Mouse (Mus musculus) kidney, postnatal 0 days (tissue): ENCODE measurements around the gene Ptpra. TPM values are rescaled to one million over a fixed set of nuclear protein-coding genes. Genes with fewer than 3 reads are reported as not detected.

Source experiments
- ATAC-seq: fragments of 200-750 bp; cut with Nextera tagmentation; replicated peaks from 2 replicates; pipeline ENCODE4 v1.8.0; 2017; ENCODE audit warnings: low read depth, moderate number of reproducible peaks, moderate TSS enrichment, moderate library complexity; ENCODE audit not compliant: low FRiP score
- DNase-seq: peaks from one replicate; pipeline ENCODE4 v3.0.0-alpha.2; 2016; ENCODE audit warnings: low spot score
- H3K27ac ChIP-seq: fragments of 300-500 bp; sonication (generic); 2 replicates; pipeline ENCODE4 v1.5.1; 2014; ENCODE audit warnings: mild to moderate bottlenecking
- H3K27me3 ChIP-seq: fragments of 300-500 bp; sonication (generic); 2 replicates; pipeline ENCODE4 v1.6.1; 2014; ENCODE audit warnings: low read length, mixed read lengths; ENCODE audit not compliant: insufficient read depth
- H3K36me3 ChIP-seq: fragments of 300-500 bp; sonication (generic); 2 replicates; pipeline ENCODE4 v1.6.1; 2014; ENCODE audit warnings: low read length, mixed read lengths; ENCODE audit not compliant: insufficient read depth
- H3K4me1 ChIP-seq: fragments of 300-500 bp; sonication (generic); replicated peaks from 2 replicates; pipeline ENCODE4 v1.6.1; 2014; ENCODE audit warnings: antibody characterized with exemption, low read length, mixed read lengths; ENCODE audit not compliant: insufficient read depth
- H3K4me2 ChIP-seq: fragments of 300-500 bp; sonication (generic); 2 replicates; pipeline ENCODE4 v1.6.1; 2014; ENCODE audit warnings: mild to moderate bottlenecking, low read length, moderate library complexity, mixed read lengths
- H3K4me3 ChIP-seq: fragments of 300-500 bp; sonication (generic); replicated peaks from 2 replicates; pipeline ENCODE4 v1.5.1; 2014; ENCODE audit warnings: low read depth, low read length
- H3K9ac ChIP-seq: fragments of 300-500 bp; sonication (generic); 2 replicates; pipeline ENCODE4 v1.6.1; 2014; ENCODE audit warnings: low read depth, low read length
- H3K9me3 ChIP-seq: fragments of 300-500 bp; sonication (generic); replicated peaks from 2 replicates; pipeline ENCODE4 v1.6.1; 2016; ENCODE audit warnings: low read length, inconsistent platforms, mixed read lengths
- CTCF ChIP-seq: IDR thresholded peaks from 2 replicates; pipeline ENCODE4 v1.5.1; 2016; ENCODE audit warnings: antibody characterized with exemption, low read depth, mild to moderate bottlenecking, moderate library complexity
- WGBS: fragments of 180-500 bp; shearing (Covaris S2); extraction: QIAGEN DNeasy Blood & Tissue Kit; methylation state at CpG from one replicate; pipeline ENCODE4 v1.1.7; 2014; 5-methylcytosine and 5-hydroxymethylcytosine counted together
- polyA plus RNA-seq: library from polyadenylated mRNA; unstranded; fragments of >200 nt; fragmentation: Nextera tagmentation; extraction: Ambion mirVana; gene quantifications from 2 replicates; pipeline ENCODE4 v1.2.1, GENCODE M21; 2015

Gene Ptpra
- polyA plus RNA-seq, 1 experiment from 2014 or later: 80.3 TPM

DNA sequence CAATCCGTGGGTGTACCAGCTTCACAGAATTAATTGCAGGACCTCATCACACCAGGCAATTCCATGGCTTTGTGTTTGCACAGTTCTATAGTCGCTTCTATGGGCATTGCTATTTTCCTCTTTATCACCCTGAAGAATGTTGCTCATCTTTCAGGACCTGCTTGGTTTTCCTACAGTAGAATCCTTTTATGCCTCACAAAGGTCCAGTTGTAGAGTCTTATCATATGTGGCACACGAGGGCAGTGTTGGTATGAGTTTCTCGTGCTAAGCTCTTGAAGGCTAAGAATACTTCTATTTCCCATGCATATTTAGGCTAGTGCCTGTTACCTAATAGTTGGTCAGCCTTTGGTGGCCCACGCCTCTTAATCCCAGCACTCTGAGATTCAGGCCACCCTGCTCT, 25.0 kb upstream of the Ptpra start:
- ATAC-seq (no peak), DNase-seq (peak; percentile 45)
- Histone ChIP-seq H3K4me1 (peaks cover 11% of the 10 kb centered on the region), H3K9me3 (no peaks in the 10 kb centered on the region), H3K27ac (no peak overlapping the region), H3K4me3 (peak overlapping the region; percentile 68), H3K9ac (peak overlapping the region; percentile 85), H3K36me3 (no peaks in the 10 kb centered on the region), H3K4me2 (peak overlapping the region; percentile 76), H3K27me3 (no peaks in the 10 kb centered on the region)
- 29% methylated on average over 5 of the region's 5 CpGs for WGBS
- peak; percentile 46; the same call in 1 of the 2 replicates for TF ChIP-seq CTCF

GRCm38 (mm10) chr2:130429851-130430250, 20.2 kb upstream of the Ptpra start:
- Histone ChIP-seq H3K27ac (0 out of 2 replicates have a peak overlapping the region, but pooled peaks have one; percentile 44), H3K27me3 (no peaks in the 10 kb centered on the region), H3K36me3 (no peaks in the 10 kb centered on the region), H3K4me3 (no peak overlapping the region), H3K9ac (no peak overlapping the region), H3K4me2 (no peak overlapping the region), H3K9me3 (no peaks in the 10 kb centered on the region), H3K4me1 (peaks cover 5% of the 10 kb centered on the region; the same call in 1 of the 2 replicates)
- whole genome bisulfite sequencing: 34% methylated on average over 2 of the region's 2 CpGs
- peak; percentile 73 for DNase-seq
- TF ChIP-seq CTCF: no peak
- no peak for ATAC-seq

DNA sequence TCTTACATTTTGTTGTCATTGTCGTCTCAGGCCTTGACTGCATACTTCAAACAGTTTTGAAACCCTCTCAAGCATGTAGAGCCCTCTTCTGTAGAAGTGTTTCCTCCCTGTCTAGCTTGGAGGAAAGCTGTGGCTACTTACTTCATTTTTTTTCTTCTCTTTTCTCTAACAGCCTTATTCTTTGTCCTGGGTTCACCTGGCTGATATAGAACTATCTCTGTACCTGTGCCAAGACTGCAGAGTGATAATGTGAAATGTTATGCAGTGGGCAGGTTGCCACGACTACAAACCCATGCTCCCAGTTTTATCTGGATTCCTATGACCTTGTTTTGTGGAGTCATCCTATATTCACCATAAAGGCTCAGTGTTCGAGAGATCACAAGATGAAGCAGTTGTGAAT, 19.6 kb upstream of the Ptpra start:
- Histone ChIP-seq H3K4me2 (no peak overlapping the region), H3K4me3 (no peak overlapping the region), H3K27ac (0 out of 2 replicates have a peak overlapping the region, but pooled peaks have one; percentile 44), H3K9me3 (no peaks in the 10 kb centered on the region), H3K36me3 (no peaks in the 10 kb centered on the region), H3K4me1 (no peaks in the 10 kb centered on the region), H3K9ac (no peak overlapping the region), H3K27me3 (no peaks in the 10 kb centered on the region)
- DNase-seq: no peak
- WGBS: 64% methylated on average over 3 of the region's 3 CpGs
- TF ChIP-seq CTCF: no peak
- no peak for ATAC-seq

DNA sequence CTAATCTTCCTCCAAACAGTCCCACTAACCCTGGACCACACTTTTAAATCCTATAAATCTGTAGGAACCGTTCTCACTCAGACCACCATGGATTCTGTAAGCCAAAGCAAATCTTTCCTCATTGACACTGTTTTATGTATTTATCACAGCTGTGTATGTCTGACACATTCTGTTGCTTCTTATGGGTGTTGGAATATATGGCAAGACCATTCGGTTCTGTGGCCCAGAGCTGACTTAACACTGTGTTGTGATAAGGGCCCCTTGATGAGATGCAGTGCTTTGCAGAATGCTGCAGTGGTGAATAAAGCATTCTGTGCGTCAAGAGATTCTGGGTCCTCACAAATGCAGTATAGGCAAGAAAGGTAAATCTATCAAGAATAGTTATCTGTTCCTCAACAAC, 17.9 kb upstream of the Ptpra start:
- Histone ChIP-seq H3K27me3 (no peaks in the 10 kb centered on the region), H3K36me3 (no peaks in the 10 kb centered on the region), H3K4me2 (no peak overlapping the region), H3K4me1 (no peaks in the 10 kb centered on the region), H3K9ac (no peak overlapping the region), H3K9me3 (no peaks in the 10 kb centered on the region), H3K27ac (no peak overlapping the region), H3K4me3 (no peak overlapping the region)
- no peak for ATAC-seq
- WGBS: 76% methylated on average over 3 of the region's 3 CpGs
- no peak for TF ChIP-seq CTCF
- DNase-seq: no peak

GRCm38 (mm10) chr2:130433152-130433551, 16.9 kb upstream of the Ptpra start:
- Histone ChIP-seq H3K27me3 (no peaks in the 10 kb centered on the region), H3K27ac (no peak overlapping the region), H3K36me3 (peaks cover 6% of the 10 kb centered on the region; the same call in 1 of the 2 replicates), H3K9ac (no peak overlapping the region), H3K9me3 (no peaks in the 10 kb centered on the region), H3K4me1 (no peaks in the 10 kb centered on the region), H3K4me2 (no peak overlapping the region), H3K4me3 (no peak overlapping the region)
- TF ChIP-seq CTCF: peak; percentile 74
- peak; percentile 72 for DNase-seq
- ATAC-seq: no peak
- 19% methylated on average over 4 of the region's 4 CpGs for WGBS

- ATAC-seq (no peak), DNase-seq (no peak)
- H3K9ac ChIP-seq: no peak overlapping the region
- no peak overlapping the region for H3K4me3 ChIP-seq
- H3K36me3 ChIP-seq: peaks cover 38% of the 10 kb centered on the region
- no peak overlapping the region for H3K4me2 ChIP-seq
- no peaks in the 10 kb centered on the region for H3K9me3 ChIP-seq
- 100% methylated on average over 1 of the region's 1 CpGs for whole genome bisulfite sequencing
- H3K27ac ChIP-seq: no peak overlapping the region
- no peak for TF ChIP-seq CTCF
- H3K27me3 ChIP-seq: no peaks in the 10 kb centered on the region
- no peaks in the 10 kb centered on the region for H3K4me1 ChIP-seq
Observed at GRCm38 (mm10) chr2:130436769-130437168, 13.3 kb upstream of the Ptpra start.

- no peaks in the 10 kb centered on the region for H3K9me3 ChIP-seq
- H3K9ac ChIP-seq: no peak overlapping the region
- DNase-seq (no peak), ATAC-seq (no peak)
- no peaks in the 10 kb centered on the region for H3K27me3 ChIP-seq
- TF ChIP-seq CTCF: no peak
- WGBS: 83% methylated on average over 3 of the region's 3 CpGs
- H3K4me3 ChIP-seq: no peak overlapping the region
- no peak overlapping the region for H3K27ac ChIP-seq
- H3K4me1 ChIP-seq: no peaks in the 10 kb centered on the region
- H3K4me2 ChIP-seq: no peak overlapping the region
- H3K36me3 ChIP-seq: peaks cover 47% of the 10 kb centered on the region
Observed at GRCm38 (mm10) chr2:130438861-130439260, 11.2 kb upstream of the Ptpra start.
